Mouse (Mus musculus) limb, embryonic 14.5 days (tissue): ENCODE results near the gene Misp. TPM values are rescaled to one million over a fixed set of nuclear protein-coding genes. Genes with fewer than 3 reads are reported as not detected.

ENCODE experiments used
- ATAC-seq: fragments of 200-750 bp; cut with Nextera tagmentation; 2 replicates; pipeline ENCODE4 v1.8.0; 2017; ENCODE audit warnings: low read depth, moderate number of reproducible peaks, moderate TSS enrichment; ENCODE audit not compliant: low FRiP score
- DNase-seq: peaks from one replicate; pipeline ENCODE4 v3.0.0-alpha.2; 2015; ENCODE audit warnings: low spot score
- H3K27ac ChIP-seq: fragments of 300-500 bp; sonication (generic); replicated peaks from 2 replicates; pipeline ENCODE4 v1.5.1; 2014; ENCODE audit warnings: low read depth, mild to moderate bottlenecking, low read length, moderate library complexity, mixed read lengths
- H3K27me3 ChIP-seq: fragments of 300-500 bp; sonication (generic); 2 replicates; pipeline ENCODE4 v1.6.1; 2014; ENCODE audit warnings: low read length, mixed read lengths; ENCODE audit not compliant: control insufficient read depth, insufficient read depth
- H3K36me3 ChIP-seq: fragments of 300-500 bp; sonication (generic); 2 replicates; pipeline ENCODE4 v1.6.1; 2014; ENCODE audit warnings: mild to moderate bottlenecking, low read length, moderate library complexity, mixed read lengths; ENCODE audit not compliant: control insufficient read depth, insufficient read depth
- H3K4me1 ChIP-seq: fragments of 300-500 bp; sonication (generic); 2 replicates; pipeline ENCODE4 v1.6.1; 2014; ENCODE audit warnings: antibody characterized with exemption, low read length, mixed read lengths; ENCODE audit not compliant: control insufficient read depth, insufficient read depth
- H3K4me2 ChIP-seq: fragments of 300-500 bp; sonication (generic); replicated peaks from 2 replicates; pipeline ENCODE4 v1.6.1; 2014; ENCODE audit warnings: low read depth, mild to moderate bottlenecking, low read length, moderate library complexity; ENCODE audit not compliant: severe bottlenecking
- H3K4me3 ChIP-seq: fragments of 300-500 bp; sonication (generic); replicated peaks from 2 replicates; pipeline ENCODE4 v1.5.1; 2014; ENCODE audit warnings: low read length
- H3K9ac ChIP-seq: fragments of 300-500 bp; sonication (generic); 2 replicates; pipeline ENCODE4 v1.6.1; 2014; ENCODE audit warnings: mild to moderate bottlenecking, low read depth, low read length, moderate library complexity; ENCODE audit not compliant: severe bottlenecking
- H3K9me3 ChIP-seq: fragments of 300-500 bp; sonication (generic); 2 replicates; pipeline ENCODE4 v1.6.1; 2016; ENCODE audit warnings: low read length; ENCODE audit not compliant: control insufficient read depth
- POLR2A ChIP-seq: fragments of 200-500 bp; IDR thresholded peaks from 2 replicates; pipeline ENCODE4 v1.8.0; 2012; ENCODE audit warnings: inconsistent platforms, mild to moderate bottlenecking, moderate library complexity, borderline replicate concordance; ENCODE audit not compliant: insufficient read depth, insufficient read length; ENCODE audit errors: extremely low read depth
- WGBS: fragments of 180-500 bp; shearing (Covaris S2); extraction: QIAGEN DNeasy Blood & Tissue Kit; methylation state at CpG from one replicate; pipeline ENCODE4 v1.1.7; 2014; 5-methylcytosine and 5-hydroxymethylcytosine counted together
- polyA plus RNA-seq, 2 experiments: library from polyadenylated mRNA; depleted of rRNA in 1 of 2; stranded (reverse) in 1 of 2; unstranded in 1 of 2; fragments of >200 nt; fragmentation: Nextera tagmentation in 1 of 2; extraction: Ambion mirVana in 1 of 2; gene quantifications; 2 replicates each; pipeline versions ENCODE4 v1.2.1 to v1.2.3; 2012 to 2014

The Misp gene
- polyA plus RNA-seq, 2 experiments, result 0.41 to 0.54 TPM

DNA sequence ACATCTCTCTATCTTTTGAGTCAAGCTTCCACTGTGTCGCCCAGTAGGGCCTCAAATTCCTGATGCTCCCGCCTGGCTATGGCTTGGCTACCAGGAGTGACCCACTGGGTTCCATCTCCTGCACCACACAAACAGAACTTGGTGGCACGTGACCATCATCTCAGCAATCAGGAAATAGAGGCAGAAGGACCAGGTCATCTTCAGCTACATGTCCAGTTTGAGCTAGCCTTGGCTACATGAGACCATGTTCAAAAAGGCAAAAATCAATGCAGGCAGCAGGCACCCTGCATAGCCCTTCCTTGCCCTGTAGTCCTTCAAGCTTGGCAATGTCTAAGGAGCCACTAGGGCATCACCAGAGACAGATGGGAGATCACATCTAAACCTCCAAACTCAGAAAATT is 19.3 kb downstream of the Misp start:
- Histone ChIP-seq H3K9ac (no peak overlapping the region), H3K9me3 (no peaks in the 10 kb centered on the region), H3K27ac (peak overlapping the region; percentile 94), H3K27me3 (no peaks in the 10 kb centered on the region), H3K4me1 (peaks cover 27% of the 10 kb centered on the region), H3K36me3 (no peaks in the 10 kb centered on the region), H3K4me3 (peak overlapping the region; percentile 40; the same call in 1 of the 2 replicates), H3K4me2 (peak overlapping the region; percentile 83; the same call in 1 of the 2 replicates)
- no peak for ATAC-seq
- no peak for TF ChIP-seq POLR2A
- WGBS, result 87% methylated on average over 3 of the region's 3 CpGs
- no peak for DNase-seq

DNA sequence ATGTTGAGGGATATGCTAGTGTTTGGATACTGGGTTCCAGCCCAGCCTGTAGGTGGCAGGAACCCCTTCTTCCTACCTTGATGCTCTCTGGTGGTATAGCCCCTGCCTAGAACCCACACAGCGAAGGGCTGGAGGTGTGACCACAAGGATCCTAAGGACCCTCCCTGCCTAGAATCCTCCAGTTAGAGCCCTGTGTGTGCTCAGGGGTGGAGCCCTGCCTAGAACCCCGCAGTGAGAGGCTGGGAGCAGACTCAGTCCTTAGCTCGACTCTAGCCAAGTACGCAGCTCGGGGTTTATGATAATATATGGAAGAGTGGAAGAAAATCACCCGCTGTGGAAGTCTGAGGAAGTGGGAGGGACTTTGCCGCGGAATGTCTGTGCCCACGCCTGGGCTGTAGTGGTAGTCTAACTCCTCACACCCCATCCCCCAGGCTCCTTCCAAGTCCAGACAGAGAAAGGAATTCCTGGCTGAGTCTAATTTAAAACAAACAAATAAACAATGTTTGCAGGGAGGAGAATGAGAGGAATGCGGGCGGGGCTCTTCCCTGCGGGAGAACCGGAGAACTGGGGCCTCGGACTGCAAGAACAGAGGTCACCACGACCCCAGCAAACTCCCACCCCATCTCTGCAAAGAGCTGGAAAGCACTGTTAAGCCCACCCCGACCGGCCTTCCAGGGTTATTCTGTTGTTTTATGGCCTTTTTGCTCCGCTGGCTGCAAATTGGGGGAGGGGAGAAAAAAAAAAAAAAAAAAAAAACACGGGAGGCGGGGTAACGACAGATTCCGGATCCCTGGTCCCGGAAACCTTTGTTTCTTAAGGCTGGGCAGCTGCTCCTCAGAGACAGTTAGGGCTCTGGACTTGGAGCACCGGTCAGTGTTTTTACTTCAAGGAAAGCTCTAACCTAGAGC is 20.1 kb downstream of the Misp start:
- peak; percentile 90 for DNase-seq
- TF ChIP-seq POLR2A, result peak; percentile 39; the same call in 1 of the 2 replicates
- Histone ChIP-seq H3K9ac (peak overlapping the region; percentile 51), H3K36me3 (no peaks in the 10 kb centered on the region), H3K4me3 (peak overlapping the region; percentile 40), H3K27me3 (no peaks in the 10 kb centered on the region), H3K9me3 (no peaks in the 10 kb centered on the region), H3K4me1 (peaks cover 27% of the 10 kb centered on the region), H3K27ac (peak overlapping the region; percentile 94), H3K4me2 (peak overlapping the region; percentile 83)
- ATAC-seq, result peak; percentile 94
- WGBS, result under 1% methylated on average over 23 of the region's 24 CpGs

DNA sequence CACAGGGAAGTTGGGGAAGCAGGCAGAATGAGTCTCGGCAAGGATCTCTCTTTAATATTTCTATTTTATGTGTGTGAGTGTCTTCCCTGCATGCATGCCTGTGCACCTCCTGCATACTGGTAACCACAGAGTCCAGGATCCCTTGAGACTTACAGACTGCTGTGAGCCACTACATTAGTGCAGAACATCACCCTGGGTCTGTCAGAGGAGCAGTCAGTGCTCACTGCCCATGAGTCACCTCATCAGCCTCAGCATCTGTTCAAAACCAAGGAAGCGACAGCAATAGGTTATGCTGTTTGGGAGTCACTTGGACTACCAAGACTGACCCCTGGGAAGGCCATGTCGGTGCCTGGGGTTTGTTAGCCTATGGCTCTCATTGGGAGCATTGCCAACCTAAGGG is 21.5 kb downstream of the Misp start:
- no peak overlapping the region; the same call in 1 of the 2 replicates for H3K27ac ChIP-seq

DNA sequence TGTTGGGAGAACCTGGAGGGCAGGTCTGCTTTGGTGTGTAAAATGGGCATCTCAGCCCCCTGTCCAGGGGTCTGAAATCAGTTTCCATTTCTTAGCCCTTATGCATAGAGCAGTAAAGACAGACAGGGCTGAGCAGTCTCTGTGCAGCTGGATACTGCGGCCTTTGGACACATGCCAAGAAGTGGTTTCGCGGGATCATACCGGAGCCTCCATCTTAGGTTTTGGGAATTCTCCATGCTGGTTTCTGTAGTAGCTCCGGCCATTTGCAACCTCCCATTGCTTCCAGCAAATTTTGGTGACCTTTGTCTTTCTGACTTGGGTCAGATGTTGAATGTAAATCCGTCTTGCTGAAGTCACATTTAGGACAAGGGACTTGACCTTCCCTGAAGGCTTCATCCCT is 22.7 kb downstream of the Misp start:
- Histone ChIP-seq H3K4me1 (peaks cover 27% of the 10 kb centered on the region), H3K27me3 (no peaks in the 10 kb centered on the region), H3K36me3 (no peaks in the 10 kb centered on the region), H3K9me3 (no peaks in the 10 kb centered on the region), H3K4me3 (no peak overlapping the region), H3K27ac (no peak overlapping the region; the same call in 1 of the 2 replicates), H3K9ac (no peak overlapping the region), H3K4me2 (no peak overlapping the region)
- ATAC-seq (no peak), DNase-seq (peak; percentile 60)
- TF ChIP-seq POLR2A, result no peak
- 49% methylated on average over 6 of the region's 6 CpGs for WGBS

More for the DNA sequence above, 21.5 kb downstream of the Misp start:
- ATAC-seq (no peak), DNase-seq (no peak)
- Histone ChIP-seq H3K4me2 (no peak overlapping the region), H3K27me3 (no peaks in the 10 kb centered on the region), H3K9me3 (no peaks in the 10 kb centered on the region), H3K36me3 (no peaks in the 10 kb centered on the region), H3K4me1 (peaks cover 27% of the 10 kb centered on the region), H3K9ac (no peak overlapping the region), H3K4me3 (no peak overlapping the region)
- no peak for TF ChIP-seq POLR2A
- 67% methylated on average over 3 of the region's 3 CpGs for WGBS

- H3K9ac ChIP-seq, result no peak overlapping the region
- H3K4me2 ChIP-seq, result no peak overlapping the region
- no peak for TF ChIP-seq POLR2A
- no peak for DNase-seq
- no peak for ATAC-seq
- 58% methylated on average over 5 of the region's 5 CpGs for WGBS
- no peak overlapping the region for H3K27ac ChIP-seq
- peaks cover 20% of the 10 kb centered on the region for H3K4me1 ChIP-seq
- H3K27me3 ChIP-seq, result no peaks in the 10 kb centered on the region
- H3K36me3 ChIP-seq, result no peaks in the 10 kb centered on the region
- H3K4me3 ChIP-seq, result no peak overlapping the region
- H3K9me3 ChIP-seq, result no peaks in the 10 kb centered on the region
These were observed 25.8 kb downstream of the Misp start for GRCm38 (mm10) chr10:79846553-79846952.
